Mouse (Mus musculus): Measurements from ENCODE around the gene Cd80.

GRCm38 (mm10) chr16:38452442-38453202 is 2.7 kb upstream of the Cd80 start, which contains the start of gene Adprh:
- no peak for TF ChIP-seq EP300 (IDR thresholded peaks at IDR 0.05; ENCODE audit: low read depth)
- TF ChIP-seq CTCF (IDR thresholded peaks at IDR 0.05; ENCODE audit: low read depth) = peak; percentile 20; the same call in 1 of the 2 replicates

All from liver, embryonic 14.5 days (tissue).